Mouse (Mus musculus) mammary gland, adult 2 months (tissue): ENCODE measurements around the gene Fbxw19. TPM values are rescaled to one million over a fixed set of nuclear protein-coding genes. Genes with fewer than 3 reads are reported as not detected.

Experiments
- polyA plus RNA-seq: library from polyadenylated mRNA; depleted of rRNA; stranded (reverse); fragments of >200 nt; gene quantifications from 2 replicates; pipeline ENCODE4 v1.2.3, GENCODE M21; 2012; ENCODE audit warnings: low replicate concordance; rRNA removed

The Fbxw19 gene
- polyA plus RNA-seq: not detected in 2 replicates

DNA sequence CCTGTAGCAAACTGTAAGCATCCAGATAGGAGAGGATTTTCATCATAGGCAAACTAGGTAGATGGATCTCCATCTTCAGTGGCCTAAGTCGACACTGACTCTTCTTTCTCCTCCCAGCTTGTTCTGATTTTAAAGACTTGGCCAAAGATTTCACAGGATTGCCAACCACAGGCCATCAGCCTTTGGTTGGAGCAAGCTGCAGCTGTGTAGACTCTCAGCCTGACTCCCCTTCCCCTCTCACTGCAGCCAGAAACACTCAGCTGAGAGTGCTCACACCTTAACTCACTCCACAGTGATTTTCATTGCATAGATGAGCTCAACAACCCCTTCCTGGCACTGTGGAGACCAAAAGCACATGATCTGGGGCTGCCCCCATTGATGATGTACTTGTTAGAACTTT lies at the start of gene Fbxw19:
Gene Fbxw19 (minus strand): TSS at position 101 of the 400 bp plus-strand sequence.

DNA sequence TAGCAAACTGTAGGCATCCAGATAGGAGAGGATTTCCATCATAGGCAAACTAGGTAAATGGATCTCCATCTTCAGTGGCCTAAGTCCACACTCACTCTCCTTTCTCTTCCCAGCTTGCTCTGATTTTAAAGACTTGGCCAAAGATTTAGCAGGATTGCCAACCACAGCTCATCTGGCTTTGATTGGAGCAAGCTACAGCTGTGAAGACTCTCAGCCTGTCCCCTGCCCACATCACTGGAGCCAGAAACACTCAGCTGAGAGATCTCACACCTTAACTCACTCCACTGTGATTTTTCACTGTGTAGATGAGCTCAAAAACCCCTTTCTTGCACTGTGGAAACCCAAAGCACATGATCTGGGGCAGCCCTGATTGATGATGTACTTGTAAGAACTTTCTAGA lies 46.6 kb downstream of the Fbxw19 start, which contains the start of gene Fbxw16:
Gene Fbxw16 (minus strand): TSS at position 101 of the 400 bp plus-strand sequence.

Other genes starting within 250 kb of the Fbxw19 start
- not detected in 2 replicates for gene Fbxw14, start 208.2 kb downstream of the Fbxw19 start, polyA plus RNA-seq
- gene Fbxw28, start 156.2 kb downstream of the Fbxw19 start, polyA plus RNA-seq: not detected in 2 replicates
- gene Fbxw22, start 91.6 kb downstream of the Fbxw19 start, polyA plus RNA-seq: not detected in 2 replicates
- gene Fbxw16, start 46.7 kb downstream of the Fbxw19 start, polyA plus RNA-seq: not detected in 2 replicates
- gene Fbxw15, start 72.4 kb upstream of the Fbxw19 start, polyA plus RNA-seq: not detected in 2 replicates
- gene Fbxw24, start 130.2 kb upstream of the Fbxw19 start, polyA plus RNA-seq: not detected in 2 replicates
- gene Fbxw25, start 168.8 kb upstream of the Fbxw19 start, polyA plus RNA-seq: not detected in 2 replicates
- gene Fbxw18, start 206.8 kb upstream of the Fbxw19 start, polyA plus RNA-seq: not detected in 2 replicates